Mouse (Mus musculus) gastrocnemius, adult 18-20 months (tissue): ENCODE measurements around the gene Tnfsf10. TPM values are rescaled to one million over a fixed set of nuclear protein-coding genes. Genes with fewer than 3 reads are reported as not detected.

ENCODE experiments used
- DNase-seq: peaks from one replicate; pipeline ENCODE4 v3.0.0; 2021; ENCODE audit warnings: low spot score
- total RNA-seq, 2 experiments: library from RNA; stranded (reverse); gene quantifications; 2 replicates each; pipeline ENCODE4 v1.2.3; 2021

The Tnfsf10 gene
- total RNA-seq, 2 experiments from 2014 or later = 2.6 to 2.8 TPM

- DNase-seq = no peak
These were observed 14.3 kb upstream of the Tnfsf10 start for GRCm38 (mm10) chr3:27302339-27303022.

- DNase-seq = no peak
These were observed 10.0 kb upstream of the Tnfsf10 start for GRCm38 (mm10) chr3:27306815-27307214.

- peak; percentile 67 for DNase-seq
These were observed 5.9 kb upstream of the Tnfsf10 start for GRCm38 (mm10) chr3:27310973-27311372.

GRCm38 (mm10) chr3:27311475-27311874 is 5.4 kb upstream of the Tnfsf10 start:
- peak; percentile 38 for DNase-seq

- peak; percentile 12 for DNase-seq
These were observed 2.2 kb upstream of the Tnfsf10 start for GRCm38 (mm10) chr3:27314506-27315164.

GRCm38 (mm10) chr3:27317288-27318024 is 628 bp downstream of the Tnfsf10 start:
- no peak for DNase-seq

DNA sequence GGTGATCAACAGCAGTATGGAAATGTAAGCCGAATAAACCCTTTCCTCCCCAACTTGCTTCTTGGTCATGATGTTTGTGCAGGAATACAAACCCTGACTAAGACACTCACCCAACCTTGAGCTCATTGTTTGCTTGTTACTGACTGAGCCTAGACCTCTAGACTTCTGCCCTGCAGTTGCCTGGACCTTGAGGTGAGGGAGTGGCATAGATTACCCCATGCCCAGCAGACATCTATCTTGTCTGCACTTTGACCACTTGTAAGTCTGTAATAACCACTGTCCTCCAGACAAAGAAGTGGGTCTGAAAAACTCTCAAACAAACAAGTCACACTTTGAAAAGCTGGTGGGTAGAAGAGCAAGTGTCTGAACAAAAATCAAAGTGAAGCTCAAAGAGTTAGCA is 2.8 kb downstream of the Tnfsf10 start:
- no peak for DNase-seq

DNA sequence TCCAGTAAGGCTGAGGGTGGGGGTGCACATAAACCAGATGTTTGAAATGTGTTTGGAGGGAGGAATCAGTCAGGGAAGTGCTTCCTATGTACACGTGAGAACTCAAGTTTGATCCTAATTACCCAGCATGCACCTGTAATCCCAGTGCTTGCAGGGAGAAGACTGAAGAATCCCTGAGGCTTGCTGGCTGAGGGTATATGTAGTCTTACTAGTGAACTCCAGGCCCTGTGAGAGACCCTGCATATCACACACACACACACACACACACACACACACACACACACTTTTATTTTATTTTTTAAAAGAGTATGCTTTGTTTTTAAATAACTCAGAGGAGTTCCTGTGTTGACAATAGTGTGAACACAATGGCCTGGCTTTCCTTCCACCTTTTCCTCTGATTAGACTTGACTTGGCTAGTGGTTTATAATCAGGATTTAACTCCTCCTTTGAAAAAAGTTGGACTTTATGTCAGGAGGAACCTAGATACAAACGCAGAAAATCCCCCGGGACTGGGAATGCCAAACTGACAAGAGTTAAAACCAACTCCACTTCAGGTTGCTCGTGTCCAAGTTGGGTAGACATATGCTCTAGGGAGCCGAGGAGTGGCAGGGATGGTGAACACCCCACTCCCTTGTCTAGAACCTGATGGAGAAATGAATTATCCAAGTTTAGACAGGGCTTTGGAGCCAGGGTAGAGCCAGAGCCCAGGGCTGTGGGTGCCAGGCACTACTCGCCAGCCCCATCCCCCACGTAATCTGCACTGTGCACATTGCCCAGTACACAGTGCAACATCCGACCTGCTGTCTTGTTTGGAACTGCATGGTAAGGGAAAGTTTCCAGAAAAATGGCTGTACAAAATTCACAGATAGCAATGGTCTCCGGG is 4.0 kb downstream of the Tnfsf10 start:
- DNase-seq = no peak

DNA sequence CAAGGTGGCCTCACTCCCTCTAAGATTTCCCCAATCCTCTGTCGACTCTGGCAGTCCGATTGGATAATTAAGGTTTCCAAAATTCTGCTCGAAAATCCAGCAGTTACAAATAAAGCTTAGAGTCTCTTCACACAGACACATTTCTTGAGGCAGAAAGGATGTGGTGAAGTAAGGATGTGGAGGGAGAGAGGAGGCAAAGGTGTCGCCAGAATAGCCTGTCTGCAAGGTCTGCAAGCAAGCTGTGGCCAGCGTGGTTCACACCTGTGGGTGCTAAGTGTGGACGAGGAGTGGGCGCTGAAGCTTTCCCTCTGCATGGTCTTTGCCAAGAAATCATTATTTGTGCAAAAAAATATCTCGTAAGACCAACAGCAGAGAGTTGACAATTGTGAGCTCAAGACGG is 5.8 kb downstream of the Tnfsf10 start:
- DNase-seq = no peak

GRCm38 (mm10) chr3:27323551-27323950 is 6.7 kb downstream of the Tnfsf10 start:
- no peak for DNase-seq

GRCm38 (mm10) chr3:27326633-27327191 is 9.9 kb downstream of the Tnfsf10 start:
- no peak for DNase-seq

GRCm38 (mm10) chr3:27330706-27331105 is 13.9 kb downstream of the Tnfsf10 start:
- no peak for DNase-seq

DNA sequence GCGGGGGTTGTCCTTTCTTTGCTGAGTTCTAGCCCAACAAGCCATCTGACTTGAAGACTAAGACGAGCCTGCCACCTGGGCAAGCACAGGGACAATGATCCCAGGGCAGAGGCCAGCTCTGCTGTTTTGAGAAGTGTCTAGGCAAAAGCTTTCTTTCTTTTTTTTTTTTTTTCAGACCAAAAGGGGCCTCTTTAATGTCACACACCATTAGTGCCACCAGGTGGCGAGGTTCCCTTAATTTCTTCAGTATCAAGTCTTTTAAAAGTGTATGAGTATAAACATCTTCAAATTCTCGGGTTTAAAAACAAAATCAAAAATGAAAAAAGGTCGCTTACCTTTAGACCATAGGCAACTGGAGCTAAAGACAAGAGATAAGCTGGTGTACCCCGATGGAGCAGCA is 21.6 kb downstream of the Tnfsf10 start:
- DNase-seq = peak; percentile 30

GRCm38 (mm10) chr3:27338887-27339286 is 22.1 kb downstream of the Tnfsf10 start:
- DNase-seq = no peak

DNA sequence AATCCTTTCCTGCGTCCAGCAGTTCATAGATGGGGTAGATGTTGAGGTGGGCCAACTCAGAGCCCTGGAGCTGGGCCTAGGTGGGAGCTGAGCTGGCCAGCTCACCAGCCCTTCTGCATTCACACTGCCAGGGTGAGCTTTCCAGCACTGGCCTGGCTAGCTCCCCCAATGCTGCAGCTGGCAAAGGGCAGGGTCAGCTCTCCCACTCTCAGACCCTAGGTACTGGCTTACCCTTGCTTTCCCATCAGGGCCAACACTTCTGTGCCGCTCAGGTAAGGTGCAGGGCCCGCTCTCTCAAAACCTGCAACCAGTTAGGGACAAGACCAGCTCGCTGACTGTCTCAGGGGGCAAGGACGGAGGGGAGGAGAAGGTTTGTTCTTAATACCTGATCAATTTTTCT is 23.9 kb downstream of the Tnfsf10 start:
- DNase-seq = no peak

- DNase-seq = no peak
These were observed 25.6 kb downstream of the Tnfsf10 start for GRCm38 (mm10) chr3:27342462-27342861.

DNA sequence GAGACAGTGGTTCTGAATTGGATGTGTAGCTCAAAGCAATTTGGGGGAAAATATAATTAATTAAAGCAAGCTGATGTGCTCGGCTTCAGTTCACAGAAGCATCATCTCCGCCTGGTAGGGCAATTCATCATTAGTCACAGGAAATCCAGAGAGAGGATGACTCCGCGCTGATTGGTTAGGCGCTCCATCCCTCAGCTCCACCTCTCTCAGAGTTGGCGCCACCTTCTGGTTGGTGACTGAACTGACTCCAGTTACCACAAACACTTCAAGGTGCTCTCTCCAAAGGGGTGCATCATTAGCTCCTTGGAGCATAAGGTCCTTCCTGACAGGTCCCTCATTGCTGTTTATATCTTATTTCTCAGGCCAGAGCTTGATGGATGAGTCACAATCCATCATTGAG is 28.7 kb downstream of the Tnfsf10 start:
- DNase-seq = peak; percentile 51

GRCm38 (mm10) chr3:27348462-27348861 is 31.6 kb downstream of the Tnfsf10 start:
- DNase-seq = no peak

DNA sequence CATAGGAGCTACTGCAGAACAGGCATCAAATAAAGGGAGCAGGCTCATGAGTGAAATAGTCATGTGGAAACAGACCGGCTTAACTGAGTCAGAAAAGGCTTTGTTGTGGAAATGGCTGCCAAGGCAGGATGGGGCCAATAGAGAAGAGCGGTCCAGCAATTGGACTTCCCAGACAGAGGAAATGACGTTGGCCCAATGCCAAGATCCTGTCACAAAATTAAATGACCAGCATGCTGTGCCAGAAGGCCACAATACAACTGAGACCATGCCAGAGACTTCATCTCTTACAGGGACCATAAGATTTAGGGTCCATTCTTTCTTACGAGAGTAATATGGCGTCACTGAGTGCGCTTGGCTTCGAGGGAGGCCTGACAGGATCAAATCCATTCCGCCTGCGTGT is 34.3 kb downstream of the Tnfsf10 start:
- DNase-seq = no peak

DNA sequence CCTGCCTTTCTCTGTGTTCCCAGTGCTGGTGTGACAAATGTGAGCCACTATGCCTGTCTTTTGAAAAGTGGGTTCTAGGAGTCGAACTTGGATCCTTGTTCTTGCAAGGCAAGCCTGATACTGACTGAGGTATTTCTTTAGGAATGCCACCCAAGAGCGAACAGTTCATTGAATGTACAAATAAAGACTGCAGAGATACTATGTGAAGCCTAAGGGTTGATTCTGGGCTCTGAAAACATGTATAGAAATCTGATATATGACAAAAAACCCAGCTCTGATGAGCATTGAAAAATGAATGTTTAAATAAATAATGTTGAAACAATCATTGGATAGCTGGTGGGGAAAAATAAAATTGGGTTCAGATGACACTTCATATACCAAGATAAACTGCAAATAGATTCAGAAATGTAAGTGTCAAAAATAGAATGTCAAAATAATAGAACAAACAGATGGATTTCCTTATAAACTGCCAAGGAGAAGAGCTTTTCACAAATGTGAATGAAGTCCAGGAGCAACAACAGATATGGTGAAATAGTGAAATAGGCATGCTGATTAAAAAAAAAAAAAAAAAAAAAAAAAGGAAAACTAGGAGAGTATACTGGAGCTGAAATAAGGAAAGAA is 42.4 kb downstream of the Tnfsf10 start:
- DNase-seq = no peak

DNA sequence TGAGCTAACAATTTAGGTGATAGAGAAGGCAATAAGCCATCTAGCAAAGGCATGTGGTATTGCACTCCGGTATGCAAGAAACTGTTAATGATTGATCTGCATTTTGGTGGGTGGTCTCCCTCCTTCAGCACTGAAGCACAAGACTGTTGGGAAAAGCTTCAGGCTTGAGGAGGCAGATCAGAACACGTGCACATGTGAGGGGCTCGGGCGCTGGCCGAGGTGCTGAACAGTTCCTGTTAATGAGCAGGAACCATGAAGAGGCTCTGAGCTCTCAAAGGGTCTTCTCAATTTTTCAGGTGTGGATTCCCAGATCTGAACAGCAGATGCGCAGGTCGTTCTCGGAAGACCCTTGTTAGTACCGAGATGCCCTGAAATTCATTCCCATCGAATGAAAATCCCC is 53.3 kb downstream of the Tnfsf10 start:
- DNase-seq = no peak
